Mouse (Mus musculus): ENCODE measurements at regions not wholly inside any gene's neighbourhood (a gene's known extent, or its start where the extent isn't known, plus 50 kb on each side); places are given as distances from the start of the nearest gene placed in this dataset.

- DNase-seq (ENCODE audit: low spot score in 2 of 2) = no peak
These were observed 408.0 kb downstream of the Prr30 start for GRCm38 (mm10) chr14:100792094-100792493.

- no peak for DNase-seq (ENCODE audit: low spot score in 2 of 2)
These were observed 418.2 kb downstream of the Prr30 start for GRCm38 (mm10) chr14:100781882-100782281.

- peak in 1 of 2 experiments; percentile 10 for DNase-seq (ENCODE audit: low spot score in 2 of 2)
These were observed 446.2 kb downstream of the Prr30 start for GRCm38 (mm10) chr14:100753951-100754350.

GRCm38 (mm10) chr14:100752746-100753145, 447.4 kb downstream of the Prr30 start:
- DNase-seq (ENCODE audit: low spot score in 2 of 2) = no peak

- peak; percentile 55 to 70 for DNase-seq (ENCODE audit: low spot score in 2 of 2)
These were observed 450.2 kb downstream of the Prr30 start for GRCm38 (mm10) chr14:100749737-100750541.

GRCm38 (mm10) chr14:100735276-100735675, 450.8 kb upstream of the Klf12 start:
- no peak for DNase-seq (ENCODE audit: low spot score in 2 of 2)

GRCm38 (mm10) chr14:100728433-100728832, 444.0 kb upstream of the Klf12 start:
- no peak for DNase-seq (ENCODE audit: low spot score in 2 of 2)

GRCm38 (mm10) chr14:100727701-100728100, 443.2 kb upstream of the Klf12 start:
- no peak for DNase-seq (ENCODE audit: low spot score in 2 of 2)

- no peak for DNase-seq (ENCODE audit: low spot score in 2 of 2)
These were observed 440.5 kb upstream of the Klf12 start for GRCm38 (mm10) chr14:100724962-100725361.

GRCm38 (mm10) chr14:100720667-100721066, 436.2 kb upstream of the Klf12 start:
- no peak for DNase-seq (ENCODE audit: low spot score in 2 of 2)

GRCm38 (mm10) chr14:100714952-100715351, 430.5 kb upstream of the Klf12 start:
- DNase-seq (ENCODE audit: low spot score in 2 of 2) = no peak

- no peak for DNase-seq (ENCODE audit: low spot score in 2 of 2)
These were observed 429.6 kb upstream of the Klf12 start for GRCm38 (mm10) chr14:100713999-100714471.

- DNase-seq (ENCODE audit: low spot score in 2 of 2) = peak in 1 of 2 experiments; percentile 20
These were observed 429.1 kb upstream of the Klf12 start for GRCm38 (mm10) chr14:100713592-100713991.

GRCm38 (mm10) chr14:100665361-100665955, 381.0 kb upstream of the Klf12 start:
- DNase-seq (ENCODE audit: low spot score in 2 of 2) = no peak

GRCm38 (mm10) chr14:100664180-100664579, 379.7 kb upstream of the Klf12 start:
- DNase-seq (ENCODE audit: low spot score in 2 of 2) = no peak

- no peak for DNase-seq (ENCODE audit: low spot score in 2 of 2)
These were observed 357.6 kb upstream of the Klf12 start for GRCm38 (mm10) chr14:100642076-100642475.

GRCm38 (mm10) chr14:100634521-100634920, 350.0 kb upstream of the Klf12 start:
- DNase-seq (ENCODE audit: low spot score in 2 of 2) = no peak

GRCm38 (mm10) chr14:100631676-100632075, 347.2 kb upstream of the Klf12 start:
- DNase-seq (ENCODE audit: low spot score in 2 of 2) = peak in 1 of 2 experiments; percentile 16

- DNase-seq (ENCODE audit: low spot score in 2 of 2) = no peak
These were observed 345.7 kb upstream of the Klf12 start for GRCm38 (mm10) chr14:100630197-100630596.

GRCm38 (mm10) chr14:100627523-100627922, 343.0 kb upstream of the Klf12 start:
- no peak for DNase-seq (ENCODE audit: low spot score in 2 of 2)

GRCm38 (mm10) chr14:100619656-100620030, 335.2 kb upstream of the Klf12 start:
- no peak for DNase-seq (ENCODE audit: low spot score in 2 of 2)

- DNase-seq (ENCODE audit: low spot score in 2 of 2) = no peak
These were observed 334.5 kb upstream of the Klf12 start for GRCm38 (mm10) chr14:100618793-100619655.

Measured in layer of hippocampus, postnatal 14 days (tissue).